Mouse (Mus musculus) frontal cortex, adult 2 months (tissue): ENCODE measurements around the gene Rela. TPM values are rescaled to one million over a fixed set of nuclear protein-coding genes. Genes with fewer than 3 reads are reported as not detected.
"Not testable (repeated sequence)": the region's sequence is repeated elsewhere in the genome, so short reads cannot be mapped to it uniquely, and the experiment has no call there.

Experiments used
- DNase-seq, 2 experiments: peaks; one replicate each; pipeline ENCODE4 v3.0.0; 2022; ENCODE audit warnings: low spot score in 1 of 2; ENCODE audit errors: extremely low spot score in 1 of 2
- polyA plus RNA-seq: library from polyadenylated mRNA; depleted of rRNA; stranded (reverse); fragments of >200 nt; gene quantifications from 2 replicates; pipeline ENCODE4 v1.2.3, GENCODE M21; 2012

The Rela gene
- polyA plus RNA-seq, 1 experiment, result 33.4 TPM

DNA sequence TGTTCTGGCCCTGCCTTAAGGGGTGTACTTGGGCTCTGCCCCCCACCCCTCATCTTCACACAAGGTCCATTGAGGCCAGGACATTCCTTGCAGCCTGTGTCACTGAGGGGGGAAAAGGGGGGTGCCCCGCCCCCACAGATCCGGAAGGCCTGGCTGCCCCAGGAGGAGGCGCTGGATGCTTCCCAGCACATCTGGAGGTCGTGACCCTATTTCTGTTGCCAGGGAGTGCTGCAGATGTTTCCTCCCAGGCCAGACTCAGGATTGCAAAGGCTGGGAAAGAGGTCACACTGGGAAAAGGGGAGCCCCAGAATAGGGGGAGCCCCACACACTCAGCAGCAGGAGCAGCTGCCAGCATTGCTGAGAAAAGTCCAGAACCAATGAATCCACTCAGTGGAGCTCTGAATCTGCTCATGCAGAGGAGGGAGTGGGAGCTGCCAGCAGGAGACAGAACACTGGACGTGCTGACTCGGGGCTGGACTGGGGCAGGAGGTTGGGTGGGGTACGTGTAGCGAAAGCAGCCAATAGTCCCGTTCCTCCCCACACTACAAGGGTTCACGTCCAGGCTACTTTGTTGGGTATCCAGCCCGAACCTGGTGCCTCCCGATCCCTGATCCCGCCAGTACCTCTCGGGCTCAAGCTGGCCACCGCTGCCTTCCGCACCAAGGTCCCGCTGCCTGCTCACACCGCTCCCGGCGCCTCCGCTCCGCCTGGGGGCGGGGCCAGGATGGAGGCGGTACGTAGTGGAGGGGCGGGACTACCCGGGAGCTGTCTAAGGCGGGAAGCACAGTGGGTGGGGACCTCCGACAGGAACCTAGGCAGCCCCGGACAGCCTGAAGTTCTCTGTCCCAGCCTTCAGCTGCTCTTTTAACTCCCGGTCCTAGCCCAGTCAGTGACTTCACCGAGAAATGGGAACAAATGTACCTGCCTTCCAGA is 26.0 kb downstream of the Rela start, which contains the start of gene Sipa1:
Sipa1 (minus strand) TSS at position 727 of the 933 bp plus-strand sequence.
- peak in 1 of 2 experiments; percentile 73 for DNase-seq

DNA sequence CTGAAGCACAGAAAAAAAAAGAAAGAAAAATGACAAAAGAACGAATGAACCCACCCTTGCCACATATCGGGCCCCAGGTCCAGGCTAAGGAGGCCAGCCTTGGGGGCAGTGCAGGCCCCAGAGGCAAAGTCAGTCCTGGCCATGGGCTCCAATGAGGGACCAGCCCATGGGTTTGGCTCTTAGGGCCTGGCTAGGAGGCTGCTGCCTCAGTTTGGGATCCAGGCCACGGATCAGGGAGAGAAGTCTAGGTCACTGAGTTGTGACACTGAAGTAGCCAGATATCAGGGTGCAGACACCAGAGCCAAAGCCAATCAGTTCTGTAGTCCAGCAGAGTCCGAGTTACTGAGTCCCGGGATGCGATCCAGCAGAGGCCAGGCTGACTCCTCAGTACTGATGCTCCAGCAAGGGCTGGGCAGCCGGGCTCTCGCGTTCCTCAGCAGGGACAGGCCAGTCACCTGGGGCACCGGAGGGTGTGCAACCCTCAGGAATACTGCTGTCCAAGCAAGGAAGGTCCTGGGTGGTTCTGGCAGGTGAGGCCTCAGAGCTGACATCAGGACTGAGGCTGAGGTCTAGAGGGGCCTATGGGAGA is 27.5 kb downstream of the Rela start:
- DNase-seq, result no peak

DNA sequence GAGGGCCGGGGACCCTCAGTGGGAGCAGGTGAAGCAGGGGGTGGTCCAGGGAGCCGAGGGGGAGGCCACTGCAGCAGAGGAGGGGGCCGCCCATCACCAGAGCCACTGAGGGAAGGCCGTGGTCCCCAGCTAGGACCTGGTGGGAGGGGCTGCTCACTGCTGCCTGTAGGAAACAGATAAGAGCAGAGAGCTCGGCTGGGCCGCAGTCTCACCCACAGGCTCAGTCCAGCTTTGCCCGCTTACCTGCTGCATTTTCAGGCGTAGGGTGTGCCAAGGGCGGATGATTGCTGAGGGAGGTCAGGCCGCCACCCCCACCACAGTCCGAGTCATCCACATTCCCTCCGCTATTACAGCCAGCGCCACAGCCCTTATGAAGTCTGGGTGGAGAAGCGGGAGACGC is 28.2 kb downstream of the Rela start:
- DNase-seq, result no peak

DNA sequence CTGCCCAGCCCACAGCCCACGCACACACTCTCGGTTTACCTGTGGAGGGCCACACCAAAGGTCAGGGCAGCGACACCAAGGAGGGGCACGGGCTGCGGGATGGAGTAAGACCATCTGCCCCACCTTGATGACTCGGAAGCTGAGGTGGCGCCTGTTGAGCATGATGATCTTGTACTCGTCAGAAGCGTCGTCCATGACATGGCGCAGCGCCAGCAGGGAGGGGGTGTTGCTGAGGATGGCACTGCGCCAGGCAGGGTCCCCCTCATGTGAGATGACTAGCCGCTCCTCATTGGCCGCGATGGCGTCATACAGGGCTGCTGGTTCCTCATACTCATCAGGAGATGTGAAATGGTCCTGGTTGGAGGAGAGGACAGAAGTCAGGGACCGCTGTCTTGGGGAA is 29.1 kb downstream of the Rela start:
- DNase-seq, result no peak

DNA sequence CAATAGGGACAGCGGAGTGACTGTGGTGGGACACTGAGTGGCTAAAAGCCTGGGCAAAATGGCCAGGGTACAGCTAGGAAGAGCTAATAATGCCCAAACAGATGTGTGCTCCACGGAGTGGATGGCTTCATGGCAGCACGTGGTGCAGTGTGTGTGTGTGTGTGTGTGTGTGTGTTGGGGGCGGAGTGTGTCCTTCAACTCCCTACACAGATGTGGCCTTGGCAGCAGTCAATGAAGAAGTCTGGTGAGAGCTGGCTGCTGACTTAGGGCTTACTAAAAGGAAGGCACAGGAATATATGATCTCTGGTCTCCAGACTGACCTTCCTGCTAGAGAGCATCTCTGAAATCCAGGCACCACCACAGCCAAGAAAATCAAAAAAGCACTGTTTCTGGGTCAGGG is 31.1 kb downstream of the Rela start:
- DNase-seq, result no peak

DNA sequence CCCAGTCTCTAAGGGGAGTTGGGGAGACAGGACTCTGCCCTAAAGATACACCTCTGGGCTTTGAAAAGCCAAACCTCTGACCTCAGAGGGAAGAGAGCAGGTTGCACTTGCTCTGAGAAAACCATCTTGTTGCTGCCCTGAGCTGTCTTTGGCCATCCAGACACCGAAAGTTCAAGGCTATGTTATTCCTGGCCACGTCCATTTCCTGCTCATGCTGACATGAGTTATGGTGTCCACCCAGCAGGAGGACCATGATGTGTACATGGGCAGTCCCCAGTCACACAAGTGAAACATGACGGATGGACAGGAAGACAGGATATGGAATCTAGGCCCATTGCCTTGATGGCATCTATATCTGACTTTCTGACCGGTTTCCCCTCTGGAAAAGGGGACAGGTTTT is 43.1 kb downstream of the Rela start:
- DNase-seq, result no peak

DNA sequence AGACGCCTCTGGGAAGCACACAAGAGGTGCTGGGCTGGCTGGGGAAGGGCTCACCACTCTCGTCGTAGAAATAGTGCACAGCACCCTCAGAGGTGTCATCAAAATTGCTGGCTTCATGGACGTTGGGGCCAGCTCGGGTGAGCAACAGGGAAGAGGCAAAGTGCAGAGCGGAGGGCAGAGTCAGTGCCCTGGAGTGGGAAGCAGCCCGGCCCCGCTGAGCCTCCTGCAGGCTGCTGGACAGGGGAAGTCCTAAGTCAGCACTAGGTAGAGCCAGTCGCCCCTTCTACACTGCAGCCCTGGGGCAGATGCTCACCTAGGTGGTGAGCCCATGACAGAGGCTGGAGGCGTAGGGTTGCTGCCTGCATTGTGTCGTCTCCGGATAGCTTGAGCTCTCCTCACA is 47.0 kb downstream of the Rela start:
- no peak for DNase-seq

DNA sequence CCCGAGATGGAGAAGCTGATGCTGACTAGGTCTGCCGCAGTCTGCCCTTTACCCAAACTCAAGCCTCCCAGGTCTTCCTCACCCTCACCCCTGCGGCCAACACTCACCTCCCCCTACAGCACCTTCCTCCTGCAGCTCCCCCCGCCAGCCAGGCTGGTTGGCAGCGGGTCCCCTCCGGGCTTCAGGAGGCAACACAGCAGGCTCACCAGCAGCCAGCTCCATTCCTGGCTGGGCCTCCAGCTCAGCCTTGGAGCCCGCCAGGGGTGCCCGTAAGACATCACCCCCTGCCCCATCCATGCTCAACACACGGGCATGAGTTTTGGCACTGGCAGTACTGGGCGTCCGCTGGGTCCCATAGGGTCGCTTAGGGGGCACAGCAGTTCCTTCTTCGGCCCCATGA is 47.7 kb downstream of the Rela start:
- DNase-seq, result no peak

DNA sequence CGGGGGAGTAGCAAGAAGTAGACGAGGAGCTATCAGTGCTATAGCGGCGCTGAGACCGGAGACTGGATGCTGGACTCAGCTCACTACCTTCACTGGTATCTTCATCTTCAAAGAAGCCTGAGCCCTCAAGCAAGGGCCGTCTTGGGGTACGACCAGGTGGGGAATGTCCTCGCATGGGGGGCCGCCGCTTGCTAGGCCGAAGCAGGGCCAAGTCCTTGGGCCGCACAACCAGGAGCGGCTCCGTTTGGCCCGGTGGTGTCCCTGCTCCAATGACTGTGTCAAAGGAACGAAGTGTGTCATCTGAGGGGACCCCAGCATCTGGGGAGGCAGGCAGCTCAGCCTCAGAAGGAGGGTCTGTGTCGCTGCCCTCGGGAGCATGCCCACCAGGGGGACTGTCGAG is 48.1 kb downstream of the Rela start:
- DNase-seq, result no peak

DNA sequence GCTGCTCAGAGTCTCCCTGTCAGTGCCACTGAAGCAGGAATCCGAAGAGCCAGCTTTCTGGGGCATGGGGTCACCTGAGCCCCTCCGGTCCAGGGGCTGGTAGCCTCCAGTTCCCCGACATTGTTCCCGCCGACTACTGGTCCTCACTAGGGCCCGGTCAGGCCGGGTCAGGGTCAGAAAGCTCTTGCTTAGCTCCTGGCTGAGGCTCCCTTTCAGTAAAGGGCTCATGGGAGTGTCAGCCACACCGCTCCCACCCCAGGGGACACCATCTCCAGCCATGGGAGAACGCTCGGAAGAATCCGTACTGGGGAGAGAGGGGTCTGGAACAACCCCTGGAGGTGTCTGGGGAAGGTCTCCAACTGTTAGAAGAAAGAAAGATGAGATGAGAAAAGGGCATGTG is 48.6 kb downstream of the Rela start:
- no peak for DNase-seq

DNA sequence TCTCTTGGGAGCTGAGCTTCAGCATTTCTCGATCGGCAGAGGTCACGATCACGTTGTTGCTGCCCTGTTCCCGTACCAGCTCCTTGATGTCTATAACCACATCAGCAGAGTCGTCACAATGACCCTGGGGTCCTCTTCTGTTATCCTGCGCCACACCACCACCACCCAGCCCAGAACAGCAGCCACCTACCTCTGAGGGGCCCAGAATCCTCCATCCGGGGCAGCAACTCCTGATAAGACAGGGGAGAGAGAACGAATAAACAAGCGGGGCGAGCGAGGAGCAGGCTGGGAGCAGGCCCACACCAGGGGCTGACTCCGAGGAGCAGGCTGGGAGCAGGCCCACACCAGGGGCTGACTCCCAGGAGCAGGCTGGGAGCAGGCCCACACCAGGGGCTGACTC is 49.2 kb downstream of the Rela start:
- no peak for DNase-seq

DNA sequence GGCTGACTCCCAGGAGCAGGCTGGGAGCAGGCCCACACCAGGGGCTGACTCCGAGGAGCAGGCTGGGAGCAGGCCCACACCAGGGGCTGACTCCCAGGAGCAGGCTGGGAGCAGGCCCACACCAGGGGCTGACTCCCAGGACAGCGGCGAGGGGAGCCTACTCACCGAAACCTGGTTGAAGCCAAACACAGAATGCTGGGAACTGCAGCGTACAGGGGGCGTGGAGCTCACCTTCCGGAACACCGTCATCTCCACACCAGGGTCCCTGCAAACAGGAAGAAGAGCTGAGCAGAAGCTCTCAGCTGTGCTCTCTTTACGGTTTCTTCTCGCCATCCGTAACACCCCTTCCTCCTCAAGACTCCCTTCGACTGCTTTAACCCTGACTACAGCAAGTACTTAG is 49.7 kb downstream of the Rela start:
- DNase-seq, result not testable (repeated sequence)

DNA sequence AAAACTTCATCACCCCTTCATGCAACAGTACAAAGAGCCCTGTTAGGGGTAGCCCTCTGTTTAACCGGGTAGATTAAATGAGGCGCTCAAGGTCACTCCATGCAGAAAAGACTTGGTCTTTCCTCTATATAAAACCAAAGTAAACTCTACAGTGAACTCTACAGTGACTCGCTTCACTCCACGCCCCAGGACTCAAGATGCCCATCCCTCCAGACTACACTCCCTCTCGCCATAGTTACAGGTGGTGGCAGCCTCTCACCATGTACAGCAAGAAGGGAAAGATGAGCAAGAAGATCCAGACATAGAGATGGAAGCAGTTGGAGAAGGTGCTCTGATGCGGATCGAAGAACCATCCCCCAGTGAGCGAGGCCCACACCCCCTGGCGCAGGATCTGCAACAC is 50.5 kb downstream of the Rela start:
- no peak for DNase-seq

DNA sequence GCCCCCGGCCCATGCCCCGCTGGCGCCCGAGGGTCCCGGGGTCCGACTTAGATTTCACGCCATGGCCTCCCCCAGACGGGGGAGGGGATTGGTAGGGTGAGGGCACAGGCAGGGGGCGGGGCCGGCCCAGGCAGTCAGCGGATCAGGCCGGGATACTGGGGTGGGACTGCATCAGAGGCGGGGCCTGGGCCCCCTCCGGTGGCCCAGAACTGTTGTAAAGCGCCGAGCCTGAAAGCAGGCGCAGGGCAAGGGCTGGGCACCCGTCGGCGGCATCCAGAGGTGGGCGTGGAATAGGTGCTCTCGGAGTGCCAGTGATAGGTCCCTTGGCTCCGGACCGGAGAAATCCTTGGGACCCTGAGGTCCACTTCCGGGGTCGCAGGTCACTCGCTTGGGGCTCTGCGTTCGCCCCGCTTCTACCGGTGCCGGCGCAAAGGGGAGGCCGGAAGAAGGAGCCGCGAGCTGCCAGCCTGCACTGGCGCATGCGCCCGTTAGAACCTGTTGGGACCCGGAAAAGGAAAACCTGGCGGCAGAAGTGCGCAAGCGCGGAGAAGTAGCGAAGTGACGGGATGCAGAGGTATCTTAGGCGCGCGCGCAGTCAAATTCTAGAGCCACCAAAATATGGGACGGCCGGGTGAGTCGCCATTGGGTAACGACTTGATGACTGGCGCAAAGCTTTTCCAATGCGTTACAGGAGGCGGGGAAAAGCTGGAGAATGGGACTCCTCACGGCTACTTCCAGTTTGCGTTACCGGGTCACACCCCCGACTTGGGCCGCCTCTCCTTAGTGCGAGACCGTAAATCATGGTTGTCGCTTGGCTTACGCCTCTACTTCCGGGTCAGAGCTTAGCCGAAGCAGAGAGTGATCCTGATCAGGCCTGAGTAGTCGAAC is 51.2 kb downstream of the Rela start, which contains the start of the genes Map3k11 and Pcnx3:
Map3k11 (plus strand) TSS at position 543 of the 888 bp plus-strand sequence.
Pcnx3 (minus strand) TSS at position 709 of the 888 bp plus-strand sequence.
- DNase-seq, result peak; percentile 97 to 99

DNA sequence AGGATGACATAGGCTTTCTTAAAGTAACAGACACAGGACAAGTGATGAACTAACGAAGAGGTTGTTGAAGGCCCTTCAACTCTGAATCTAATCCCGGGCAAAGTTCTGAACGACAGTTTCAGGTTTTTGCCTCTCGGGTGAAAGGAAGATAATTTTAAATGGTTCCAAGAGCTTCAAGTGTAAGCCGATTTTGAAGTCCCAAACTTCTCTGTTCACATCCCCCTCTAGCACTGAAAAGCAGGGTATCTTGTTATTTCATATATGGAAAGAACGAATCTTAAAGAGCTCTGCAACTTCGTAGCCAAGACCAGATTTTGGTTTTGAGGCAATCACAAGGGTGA is 51.8 kb downstream of the Rela start:
- DNase-seq, result no peak

DNA sequence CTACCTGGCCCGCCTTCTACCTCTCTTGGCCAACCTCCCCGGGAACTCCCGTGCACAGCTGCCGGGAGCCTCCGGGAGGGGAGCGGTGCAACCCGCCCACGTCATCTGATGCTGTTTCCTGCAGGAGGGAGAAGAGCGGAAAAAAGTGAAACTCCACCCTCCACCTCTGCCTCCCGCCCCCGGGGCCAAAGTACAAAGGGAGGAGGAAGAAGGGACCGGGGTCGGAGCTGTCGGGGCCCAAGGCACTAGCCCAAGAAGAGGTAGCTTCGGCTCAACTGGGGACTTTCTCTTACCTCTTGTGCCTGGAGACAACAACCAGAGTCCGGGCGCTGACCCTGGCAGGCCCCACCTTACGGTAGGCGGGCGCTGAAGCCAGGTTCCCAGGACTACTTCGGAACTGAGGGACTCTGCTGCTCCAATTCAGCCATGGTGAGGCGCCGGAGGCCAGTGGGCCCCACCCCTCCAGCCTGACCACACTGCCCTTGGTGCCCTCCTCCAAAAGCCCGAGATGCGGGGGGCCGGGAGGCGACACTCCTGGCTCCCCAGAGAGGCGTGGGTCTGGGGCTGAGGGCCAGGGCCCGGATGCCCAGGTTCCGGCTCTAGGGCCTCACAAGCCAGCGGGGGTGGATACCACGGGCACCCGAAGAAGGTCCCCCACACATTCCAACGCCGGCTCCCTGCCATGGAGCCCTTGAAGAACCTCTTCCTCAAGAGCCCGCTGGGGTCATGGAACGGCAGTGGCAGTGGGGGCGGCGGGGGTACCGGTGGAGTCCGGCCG is 52.5 kb downstream of the Rela start:
- peak; percentile 52 to 80 for DNase-seq

DNA sequence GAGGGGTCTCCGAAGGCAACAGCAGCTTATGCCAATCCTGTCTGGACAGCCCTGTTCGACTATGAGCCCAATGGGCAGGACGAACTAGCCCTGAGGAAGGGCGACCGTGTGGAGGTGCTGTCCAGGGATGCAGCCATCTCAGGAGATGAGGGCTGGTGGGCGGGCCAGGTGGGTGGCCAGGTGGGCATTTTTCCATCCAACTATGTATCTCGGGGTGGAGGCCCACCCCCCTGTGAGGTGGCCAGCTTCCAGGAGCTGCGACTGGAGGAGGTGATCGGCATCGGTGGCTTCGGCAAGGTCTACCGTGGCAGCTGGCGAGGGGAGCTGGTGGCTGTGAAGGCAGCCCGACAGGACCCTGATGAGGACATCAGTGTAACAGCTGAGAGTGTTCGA is 53.1 kb downstream of the Rela start:
- DNase-seq, result no peak

DNA sequence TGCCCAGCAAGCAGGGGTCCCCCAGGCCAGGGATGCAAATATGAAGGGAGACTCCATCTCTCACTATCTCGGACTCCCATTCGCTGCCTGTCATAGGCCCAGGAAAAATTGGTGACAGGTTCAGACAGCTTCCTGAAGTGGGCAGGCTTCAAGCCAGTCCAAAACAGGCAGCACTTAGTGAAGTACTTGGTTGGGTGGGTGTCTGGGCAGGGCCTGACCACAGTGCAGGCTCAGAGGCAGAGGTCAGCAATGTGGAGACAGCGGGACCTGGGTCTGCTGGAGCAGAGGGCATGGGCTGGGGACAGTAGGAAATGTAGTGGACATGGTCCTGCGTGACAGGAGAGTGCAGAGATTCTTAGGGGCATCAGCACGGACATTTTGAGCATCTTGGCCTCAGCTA is 54.3 kb downstream of the Rela start:
- no peak for DNase-seq

DNA sequence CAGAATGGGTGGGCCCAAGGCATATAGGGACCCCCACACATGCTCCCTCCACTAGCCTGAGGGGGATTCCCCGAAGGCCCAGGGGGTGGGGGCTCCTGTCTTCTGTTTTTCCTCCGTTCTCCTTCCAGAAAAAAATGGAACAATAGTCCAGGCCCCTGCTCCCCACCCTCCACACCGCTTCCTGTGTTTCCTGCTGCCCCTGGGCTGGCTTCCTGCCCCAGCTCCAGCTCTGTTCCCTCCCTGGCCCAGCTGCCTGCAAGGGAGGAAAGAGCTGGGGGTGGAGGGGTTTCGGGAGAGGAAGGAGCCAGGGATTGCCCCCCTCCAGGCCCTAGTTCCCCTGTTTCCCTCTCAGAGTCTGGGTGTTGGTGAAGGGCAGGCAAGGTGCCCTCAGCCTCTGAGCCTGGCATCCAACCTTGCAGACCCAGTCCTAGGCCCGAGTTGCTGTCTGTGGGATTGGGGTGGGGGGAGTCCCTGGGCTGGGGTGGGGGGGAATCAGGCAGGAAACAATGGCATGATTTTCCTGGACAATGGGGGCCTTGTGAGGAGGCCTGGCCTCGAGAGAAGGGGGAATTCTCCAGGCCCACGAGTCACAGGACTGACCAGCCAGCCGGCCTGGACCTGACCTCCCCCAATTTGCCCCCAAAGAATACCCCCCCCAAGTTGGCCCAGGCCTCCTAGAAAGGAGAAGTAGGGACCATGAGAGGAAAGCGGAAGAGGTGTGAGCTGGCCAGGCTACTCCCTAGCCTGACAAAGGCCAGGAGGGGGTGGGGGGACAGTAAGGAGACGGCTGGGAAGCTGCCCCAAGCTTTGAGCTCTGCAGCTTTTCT is 55.0 kb downstream of the Rela start:
- no peak for DNase-seq
